Mouse (Mus musculus) cerebellum, adult (tissue): Measurements from ENCODE around the gene H2-Ob.

Experiments used
- ATAC-seq: cut with Nextera tagmentation; 2 replicates; pipeline ENCODE4 v1.9.2; 2017; ENCODE audit warnings: mild to moderate bottlenecking, moderate library complexity, mixed read lengths; ENCODE audit not compliant: insufficient number of reproducible peaks, low FRiP score, low TSS enrichment

H2-Ob gene

DNA sequence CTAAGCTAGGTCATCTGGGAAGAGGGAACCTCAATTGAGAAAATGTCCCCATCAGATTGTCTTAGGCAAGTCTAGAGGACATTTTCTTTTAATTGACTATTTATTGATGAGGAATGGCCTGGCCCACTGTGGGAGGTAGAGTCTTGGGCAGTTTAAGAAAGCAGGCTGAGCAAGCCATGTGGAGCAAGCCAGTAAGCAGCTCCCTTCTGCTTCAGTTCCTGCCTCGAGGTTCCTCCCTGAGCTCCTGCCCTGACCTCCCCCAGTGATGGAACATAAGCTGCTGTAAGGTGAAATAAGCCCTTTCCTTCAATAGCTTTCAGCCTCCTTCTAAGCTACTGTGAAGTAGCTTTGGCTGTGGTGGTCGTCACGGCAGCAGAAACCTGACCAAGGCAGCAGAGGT, 962 bp upstream of the H2-Ob start:
- ATAC-seq = no peak

DNA sequence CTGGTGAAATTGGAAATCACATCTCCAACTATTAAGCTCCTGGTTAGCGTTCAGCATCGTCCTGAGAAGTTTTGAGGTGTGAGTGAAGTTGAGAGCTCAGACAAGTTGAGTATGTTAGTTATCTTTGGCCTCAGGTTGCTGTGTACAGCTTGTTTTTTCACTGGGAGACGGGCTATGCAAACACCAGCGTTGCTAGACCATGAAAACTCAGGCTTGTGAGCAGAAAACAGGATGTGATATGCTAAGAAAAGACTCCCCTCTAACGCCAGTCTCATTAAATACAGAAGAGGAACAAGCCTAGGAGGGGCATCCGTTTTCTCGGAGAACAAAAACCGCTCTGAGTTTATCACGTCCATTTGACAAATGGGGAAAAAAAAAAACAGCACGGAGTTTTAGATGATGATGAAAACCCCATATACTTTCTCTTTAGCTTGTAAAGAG, 918 bp downstream of the H2-Ob start:
- ATAC-seq = no peak

DNA sequence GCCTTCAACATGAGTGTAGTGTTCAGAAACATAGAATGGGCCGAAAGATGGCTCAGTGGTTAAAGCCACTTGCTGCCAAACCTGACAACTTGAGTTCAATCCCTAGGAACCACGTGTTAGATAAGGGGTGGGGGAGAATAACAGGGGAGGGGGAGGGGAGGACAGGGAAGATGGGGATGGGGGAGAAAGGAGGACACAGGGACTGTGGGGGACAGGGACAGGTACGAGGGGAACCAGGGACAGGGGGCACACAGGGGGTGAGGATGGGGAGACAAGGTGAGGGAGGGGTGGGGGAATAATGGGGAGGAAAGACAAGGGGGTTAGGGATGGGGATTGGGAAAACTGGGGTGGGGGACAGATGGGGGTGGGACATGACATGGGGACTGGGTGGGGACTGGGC, 1.7 kb downstream of the H2-Ob start:
- ATAC-seq = no peak

DNA sequence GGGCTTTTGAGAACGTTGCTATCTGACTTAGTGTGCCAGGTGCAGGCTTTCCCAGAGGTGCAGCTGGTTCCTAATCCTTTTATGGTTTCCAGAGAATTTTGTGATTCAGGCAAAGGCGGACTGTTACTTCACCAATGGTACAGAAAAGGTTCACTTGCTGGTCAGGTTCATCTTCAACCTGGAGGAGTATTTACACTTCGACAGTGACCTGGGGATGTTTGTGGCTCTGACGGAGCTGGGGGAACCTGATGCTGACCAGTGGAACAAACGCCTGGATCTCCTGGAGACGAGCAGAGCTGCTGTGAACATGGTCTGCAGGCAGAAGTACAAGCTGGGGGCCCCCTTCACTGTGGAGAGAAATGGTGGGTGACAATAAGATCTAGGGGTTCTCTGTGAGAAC, 2.2 kb downstream of the H2-Ob start:
- no peak for ATAC-seq

DNA sequence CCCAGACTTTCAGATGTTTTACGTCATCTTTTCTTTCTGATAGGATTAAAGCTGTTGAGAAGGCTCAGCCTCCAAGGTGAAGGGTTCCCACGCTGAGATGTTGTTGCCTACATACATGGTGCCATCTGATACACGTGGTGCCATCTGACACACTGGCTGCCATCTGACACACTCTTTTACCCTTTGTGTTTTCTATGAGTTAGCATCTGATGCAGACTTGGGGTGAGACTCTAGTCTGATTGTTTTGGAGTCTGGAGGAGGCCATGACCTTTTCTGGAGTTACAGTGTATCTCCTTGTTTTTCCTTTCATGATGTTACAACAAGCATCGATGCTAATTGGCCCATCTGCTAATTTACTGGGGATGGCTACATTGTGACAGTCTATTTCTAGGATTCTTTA, 6.0 kb downstream of the H2-Ob start:
- no peak for ATAC-seq

DNA sequence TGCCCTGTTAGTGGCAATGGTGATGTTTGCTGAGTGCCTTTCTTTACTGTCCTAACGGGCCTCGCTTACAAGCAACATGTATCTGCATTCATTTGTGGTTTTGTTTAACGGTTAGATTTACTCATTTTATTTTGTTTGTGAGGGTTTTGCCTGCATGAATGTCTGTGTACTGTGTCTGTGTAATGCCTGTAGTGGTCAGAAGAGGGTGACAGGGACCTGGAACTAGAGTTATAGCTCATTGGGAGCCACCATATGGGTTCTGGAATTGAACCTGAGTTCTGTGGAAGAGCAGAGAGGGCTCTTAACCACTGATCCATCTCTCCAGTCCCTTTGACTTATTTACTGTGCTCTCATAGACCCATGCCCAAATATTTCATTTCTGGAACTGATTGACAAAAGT, 8.3 kb downstream of the H2-Ob start:
- no peak for ATAC-seq

DNA sequence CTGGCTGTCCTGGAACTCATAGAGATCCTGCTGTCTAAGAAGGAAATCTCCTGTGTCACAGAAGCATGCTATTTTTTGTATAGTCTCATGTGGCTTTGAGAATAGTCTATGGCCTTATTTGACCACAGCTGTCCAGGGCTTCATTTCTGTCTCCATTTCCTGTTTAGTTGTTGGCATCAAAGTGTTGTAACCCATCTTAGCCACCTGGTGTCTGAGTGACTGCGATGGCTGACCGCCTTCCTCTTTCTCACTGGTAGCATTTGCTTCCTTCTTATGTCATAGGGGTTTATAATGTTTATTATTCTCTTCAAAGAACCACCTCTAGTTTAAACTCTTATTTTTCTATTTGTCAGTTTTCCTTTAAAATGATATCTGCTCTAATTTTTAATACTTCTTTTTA, 10.1 kb downstream of the H2-Ob start:
- ATAC-seq = no peak

DNA sequence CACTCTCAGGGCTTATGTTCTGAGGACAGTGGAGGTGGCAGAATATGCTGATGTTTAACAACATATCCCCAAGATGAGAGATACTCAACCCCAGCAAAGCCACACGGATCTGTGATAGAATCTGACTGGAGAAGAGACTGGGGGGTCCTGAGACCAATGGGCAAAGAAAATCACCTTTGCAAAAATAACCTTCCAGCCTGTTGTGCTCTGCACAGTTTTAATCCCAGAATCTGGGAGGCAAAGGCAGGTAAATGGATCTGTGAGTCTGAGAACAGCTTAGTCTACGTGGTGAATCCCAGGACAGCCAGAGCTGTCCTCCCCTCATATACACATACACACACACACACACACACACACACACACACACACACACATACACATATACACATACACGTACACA, 10.7 kb downstream of the H2-Ob start:
- no peak for ATAC-seq

DNA sequence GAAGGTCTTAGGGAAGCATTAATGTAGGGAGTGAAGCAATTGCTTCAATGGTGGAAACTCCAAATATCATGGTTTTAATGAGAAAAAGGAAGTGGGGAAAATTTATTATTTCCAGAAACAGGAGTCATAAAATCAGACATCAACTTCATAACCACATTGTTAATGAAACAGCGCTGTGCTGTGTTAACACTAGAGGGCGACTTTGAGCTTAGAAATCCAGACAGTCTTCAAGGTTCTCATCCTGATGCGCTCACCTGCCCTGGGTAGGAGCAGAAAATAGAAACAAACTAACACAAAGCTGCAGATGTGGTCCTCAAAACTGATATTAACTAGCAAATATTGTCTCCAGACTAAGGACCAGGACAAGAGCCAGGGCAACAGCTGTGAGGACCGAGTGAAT, 11.2 kb downstream of the H2-Ob start:
- no peak for ATAC-seq

DNA sequence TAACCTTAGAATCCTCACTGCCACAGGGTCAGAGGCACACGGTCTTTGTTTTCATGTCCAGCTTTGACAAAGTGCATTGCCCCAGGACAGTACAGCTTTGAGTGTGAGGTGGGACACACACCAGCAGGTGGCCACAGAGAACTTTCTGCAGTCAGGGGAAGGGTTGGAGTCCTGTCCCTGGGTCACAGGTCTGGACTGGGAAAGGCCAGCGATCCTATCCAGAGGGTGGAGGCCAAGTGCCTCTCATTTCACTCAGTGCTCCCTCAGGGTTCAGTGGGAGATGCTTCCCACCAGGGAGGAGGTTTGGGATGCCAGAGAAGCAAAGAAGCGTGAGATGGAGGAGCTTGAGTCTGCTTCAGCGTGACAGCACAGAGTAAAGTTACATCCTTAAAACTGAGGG, 13.0 kb downstream of the H2-Ob start:
- no peak for ATAC-seq

DNA sequence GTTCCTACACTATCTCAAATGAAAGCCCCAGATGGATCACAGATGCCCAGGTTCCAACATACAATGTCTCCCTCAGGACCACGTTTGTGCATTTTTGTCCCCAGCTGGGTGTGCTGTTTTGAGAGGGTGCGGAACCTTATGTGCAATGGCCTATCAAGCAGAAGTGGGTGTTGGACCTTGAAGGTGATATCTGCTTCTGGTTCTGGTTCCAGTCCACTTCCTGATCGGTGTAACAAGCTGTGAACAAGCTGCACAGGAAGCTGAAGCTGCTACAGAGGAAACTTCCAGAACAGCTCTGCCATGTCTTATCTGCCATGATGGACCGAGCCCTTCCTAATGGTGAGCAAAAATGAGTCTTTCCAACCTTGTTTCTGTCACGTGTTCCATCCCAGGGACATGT, 17.8 kb downstream of the H2-Ob start:
- no peak for ATAC-seq

DNA sequence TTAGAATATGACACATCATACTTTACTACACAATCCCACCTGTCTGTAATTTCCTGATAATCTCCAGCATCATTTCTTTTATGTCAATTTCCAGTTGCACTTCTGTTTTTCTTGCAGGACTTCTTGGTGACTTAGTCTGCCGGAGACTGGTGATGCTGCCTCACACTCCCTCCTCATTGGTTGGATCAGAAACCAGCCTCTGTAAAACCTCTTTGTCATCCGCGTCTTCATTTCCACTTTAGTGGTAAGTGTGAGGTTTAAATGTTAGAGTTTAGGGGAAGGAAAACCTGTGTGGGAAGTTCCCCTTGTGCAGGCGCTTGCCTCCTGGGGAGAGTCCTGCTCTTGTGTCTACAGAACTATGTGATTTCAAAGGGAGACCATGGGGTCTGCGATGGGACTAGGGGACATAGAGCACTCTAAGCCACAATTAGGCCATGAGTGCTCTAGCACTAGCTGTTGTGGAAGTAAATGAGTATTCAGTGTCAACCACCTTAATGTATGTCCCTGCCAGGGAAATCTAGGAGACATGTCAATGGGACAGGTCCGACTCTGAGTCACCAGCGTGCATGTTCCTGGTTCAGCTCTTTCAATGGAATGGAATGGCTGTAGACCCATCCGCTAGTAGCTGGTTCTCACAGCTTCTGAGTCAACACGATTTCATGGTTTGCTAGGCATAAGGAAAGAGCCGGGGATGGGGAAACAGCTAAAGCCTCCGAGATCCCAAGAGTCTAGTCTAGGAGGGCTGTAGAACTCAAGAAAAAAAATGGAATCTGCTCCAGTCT, 19.1 kb downstream of the H2-Ob start, which contains the start of gene H2-Ab1:
Gene H2-Ab1, plus strand, starts transcription at position 96 of the 782 bp plus-strand sequence.
- no peak for ATAC-seq

DNA sequence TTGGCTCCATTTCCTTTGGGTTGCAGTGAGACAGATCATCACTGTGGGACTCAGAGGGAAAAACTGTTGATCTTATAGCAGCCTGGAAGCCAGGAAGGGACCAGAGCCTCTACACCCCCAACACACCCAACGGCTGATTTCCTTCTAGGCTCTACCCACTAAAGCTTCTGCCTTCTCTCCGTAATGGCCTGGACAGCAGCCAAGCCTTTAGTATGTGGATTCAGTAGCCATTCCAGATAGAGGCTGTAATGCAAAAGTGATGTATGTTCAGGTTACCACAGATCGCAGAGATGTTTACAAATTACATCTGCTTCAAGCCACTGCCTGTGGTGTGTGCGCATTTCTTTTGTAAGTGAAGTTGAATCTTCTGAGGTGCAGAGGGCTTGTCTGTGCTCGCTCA, 21.8 kb downstream of the H2-Ob start:
- no peak for ATAC-seq

DNA sequence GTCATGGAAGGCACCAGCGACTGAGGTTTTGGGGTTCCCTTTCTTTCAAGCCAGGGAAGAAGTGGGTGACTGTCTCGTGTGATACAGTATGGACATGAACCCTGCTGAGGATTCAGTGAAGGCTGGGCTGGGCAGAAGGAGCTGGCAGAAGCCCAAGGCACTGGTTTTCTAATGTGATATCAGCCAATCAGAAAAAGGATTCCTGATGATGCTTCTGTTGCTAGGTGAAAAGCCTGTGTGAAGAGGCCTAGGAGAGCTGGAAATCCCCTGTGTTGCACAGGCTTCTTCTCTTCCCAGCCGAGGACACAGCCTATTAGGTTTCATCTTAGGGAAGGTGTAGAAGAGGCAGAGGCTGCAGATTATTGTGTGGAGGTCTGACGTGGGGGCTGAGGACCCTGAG, 22.8 kb downstream of the H2-Ob start:
- ATAC-seq = no peak

DNA sequence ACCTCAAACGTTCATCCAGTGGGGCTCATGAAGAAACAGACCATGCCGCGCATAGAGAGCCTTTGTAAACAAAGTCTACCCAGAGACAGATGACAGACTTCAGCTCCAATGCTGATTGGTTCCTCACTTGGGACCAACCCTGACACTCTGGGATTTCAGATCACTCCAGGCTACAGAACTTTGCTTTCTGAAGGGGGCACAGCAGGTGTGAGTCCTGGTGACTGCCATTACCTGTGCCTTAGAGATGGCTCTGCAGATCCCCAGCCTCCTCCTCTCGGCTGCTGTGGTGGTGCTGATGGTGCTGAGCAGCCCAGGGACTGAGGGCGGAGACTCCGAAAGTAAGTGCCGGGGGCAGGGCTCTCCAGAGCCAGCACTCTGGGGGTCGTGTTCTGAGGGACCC, 24.4 kb downstream of the H2-Ob start:
- peak; percentile 79; the same call in 1 of the 2 replicates for ATAC-seq

DNA sequence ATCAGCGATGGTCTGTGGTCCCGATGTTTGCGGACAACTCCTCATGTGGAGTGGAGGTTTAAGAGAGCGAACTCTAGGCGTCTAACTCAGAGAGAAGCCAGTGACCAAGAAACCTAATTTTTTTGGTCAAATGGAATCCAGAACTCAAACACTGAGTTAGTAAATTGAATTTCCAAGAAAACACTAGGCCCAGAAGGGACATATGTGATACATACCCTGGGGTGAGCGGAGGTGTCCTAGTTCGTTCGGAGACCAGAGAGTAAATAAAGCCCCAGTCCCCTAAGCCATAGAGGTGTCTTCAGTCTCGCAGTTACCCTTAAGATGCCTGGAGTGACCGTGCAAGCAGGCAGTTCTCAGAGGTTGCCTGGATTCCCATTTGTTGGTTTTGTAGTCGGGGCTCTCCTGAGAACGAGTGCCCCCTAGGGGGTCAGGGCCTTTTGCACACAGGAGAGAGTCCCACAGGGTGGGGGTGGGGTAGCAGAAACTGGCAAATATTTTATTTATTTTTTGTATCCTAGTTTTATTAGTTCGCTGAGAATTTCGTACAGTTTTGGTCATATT, 25.2 kb downstream of the H2-Ob start:
- ATAC-seq = no peak

DNA sequence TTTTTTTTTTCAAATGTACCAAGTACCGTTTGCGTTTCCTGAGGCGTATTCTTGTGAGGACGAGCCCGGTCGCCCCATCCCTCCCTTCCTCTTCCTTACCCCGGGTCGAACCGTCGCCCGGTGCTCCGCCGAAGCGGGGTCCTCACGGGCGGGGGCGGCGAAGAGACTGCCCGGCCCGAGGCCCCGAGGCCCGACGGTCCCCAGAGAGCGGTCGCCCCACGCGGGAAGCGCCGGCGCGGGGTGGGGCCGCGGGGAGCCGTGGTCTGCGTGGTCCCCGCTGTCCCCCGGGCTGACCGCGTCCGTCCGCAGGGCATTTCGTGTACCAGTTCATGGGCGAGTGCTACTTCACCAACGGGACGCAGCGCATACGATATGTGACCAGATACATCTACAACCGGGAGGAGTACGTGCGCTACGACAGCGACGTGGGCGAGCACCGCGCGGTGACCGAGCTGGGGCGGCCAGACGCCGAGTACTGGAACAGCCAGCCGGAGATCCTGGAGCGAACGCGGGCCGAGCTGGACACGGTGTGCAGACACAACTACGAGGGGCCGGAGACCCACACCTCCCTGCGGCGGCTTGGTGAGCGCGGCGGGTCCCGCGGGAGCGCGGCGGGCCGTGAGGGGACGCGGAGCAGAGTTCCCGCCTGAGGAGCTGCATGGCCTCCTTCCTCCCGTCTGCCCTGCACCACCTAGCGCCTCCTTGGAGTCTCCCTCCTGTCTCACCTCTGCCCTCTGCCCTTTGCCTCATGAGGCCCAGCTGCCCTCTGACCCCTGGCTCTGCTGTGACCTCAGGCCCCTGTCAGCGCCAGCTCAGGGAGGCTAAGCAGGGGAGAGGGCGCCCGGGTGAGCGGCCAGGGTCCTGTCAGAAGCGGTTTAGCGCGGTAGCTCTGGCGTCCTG, 26.0 kb downstream of the H2-Ob start:
- no peak for ATAC-seq

DNA sequence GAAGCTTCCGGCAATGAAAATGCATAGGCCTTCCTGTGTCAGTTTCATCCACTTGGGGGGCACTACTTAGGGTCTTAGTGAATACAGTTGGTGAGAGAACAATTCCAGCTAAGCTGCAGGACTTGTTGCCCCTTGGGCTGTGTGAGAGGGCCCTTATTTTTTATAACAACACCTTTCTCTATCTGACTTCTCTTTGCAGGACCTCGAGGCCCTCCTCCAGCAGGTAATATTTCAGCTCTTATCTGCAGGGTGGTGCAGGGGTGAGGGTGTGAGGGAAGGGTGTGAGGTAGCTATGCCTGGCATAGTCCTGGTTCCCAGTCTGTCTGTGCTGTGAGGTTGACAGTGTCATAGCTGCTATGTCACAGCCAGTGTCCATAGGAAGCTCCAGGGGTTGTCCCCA, 29.6 kb downstream of the H2-Ob start:
- ATAC-seq = no peak

DNA sequence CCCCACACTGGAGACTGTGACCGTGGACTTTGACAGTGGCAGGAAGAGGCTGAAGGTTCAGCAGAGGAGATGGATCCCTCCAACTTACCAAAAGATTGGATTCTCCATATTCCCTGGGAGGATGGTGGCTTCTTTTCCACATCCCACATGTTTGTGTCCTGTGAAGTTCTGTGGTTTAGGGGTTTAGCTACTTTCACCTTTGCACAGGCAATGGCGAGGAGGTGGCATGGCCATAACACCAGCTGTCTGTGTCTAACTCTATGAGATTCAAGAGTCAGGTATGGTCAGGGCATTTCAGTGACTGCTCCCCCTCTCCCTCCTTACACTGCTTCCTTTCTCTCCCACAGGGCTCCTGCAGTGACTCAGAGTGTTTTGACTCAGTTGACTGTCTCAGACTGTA, 30.0 kb downstream of the H2-Ob start:
- ATAC-seq = no peak

DNA sequence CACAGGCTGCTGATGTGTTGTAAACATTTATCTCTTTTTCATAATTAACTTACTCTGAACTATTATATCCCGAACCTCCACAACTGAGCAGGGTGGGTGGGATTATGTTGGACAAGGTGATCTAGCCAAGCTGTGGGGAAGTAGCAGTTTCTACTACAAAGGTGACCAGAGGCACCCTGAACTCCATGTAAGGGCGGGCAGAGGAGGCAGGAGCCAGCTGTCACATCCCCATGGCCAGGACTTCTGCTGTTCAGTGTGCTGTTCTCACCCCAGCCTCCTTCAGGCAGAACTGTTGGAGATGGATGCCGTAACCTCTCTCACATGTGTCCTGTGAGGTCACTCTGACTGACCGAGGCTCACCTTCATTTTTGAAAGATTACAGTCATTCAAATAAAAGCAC, 31.1 kb downstream of the H2-Ob start:
- ATAC-seq = no peak

DNA sequence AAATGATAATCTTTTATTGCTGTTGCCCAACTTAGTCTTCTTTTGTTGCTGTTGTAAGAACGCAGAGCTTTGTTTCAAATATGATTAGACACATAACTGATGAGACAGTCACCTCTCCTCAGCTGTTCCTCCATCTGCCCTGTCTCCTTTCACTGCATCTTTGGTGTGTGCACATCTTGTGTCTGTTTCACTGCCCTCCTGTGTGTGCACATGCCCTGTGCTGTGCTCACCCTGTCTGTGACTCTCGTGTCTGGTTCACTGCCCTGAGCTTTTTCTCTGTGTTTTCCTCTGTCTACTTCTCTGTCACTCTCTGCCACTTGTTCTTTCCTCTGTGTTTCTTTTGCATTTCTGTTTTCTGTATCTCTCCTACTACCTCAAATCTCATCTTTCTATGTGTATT, 31.5 kb downstream of the H2-Ob start:
- ATAC-seq = no peak
